Mouse (Mus musculus) activated CD4-positive, CD25-positive, alpha-beta regulatory T cell, adult 4 months (primary cell): ENCODE data around the gene Tent4b. TPM values are rescaled to one million over a fixed set of nuclear protein-coding genes. Genes with fewer than 3 reads are reported as not detected.

Experiments used
- ATAC-seq: one replicate; pipeline ENCODE4 v1.8.0; 2017
- polyA plus RNA-seq, 2 experiments: library from polyadenylated mRNA; unstranded; fragments of 100-300 nt; shearing (Covaris generic); gene quantifications; one replicate each; pipeline ENCODE4 v1.2.1; 2017

Gene Tent4b
- polyA plus RNA-seq, 2 experiments from 2014 or later = 9.5 to 10.6 TPM

GRCm38 (mm10) chr8:88280904-88281303 is 81.9 kb downstream of the Tent4b start:
- ATAC-seq = no peak

- no peak for ATAC-seq
Observed at GRCm38 (mm10) chr8:88282684-88283083, 83.7 kb downstream of the Tent4b start.

GRCm38 (mm10) chr8:88283243-88284115 is 84.5 kb downstream of the Tent4b start:
- no peak for ATAC-seq

GRCm38 (mm10) chr8:88284738-88285137 is 85.7 kb downstream of the Tent4b start:
- no peak for ATAC-seq

GRCm38 (mm10) chr8:88285469-88286356 is 86.7 kb downstream of the Tent4b start:
- no peak for ATAC-seq

GRCm38 (mm10) chr8:88286421-88286960 is 87.5 kb downstream of the Tent4b start:
- no peak for ATAC-seq

- peak; percentile 73 for ATAC-seq
Observed at GRCm38 (mm10) chr8:88288622-88289242, 89.7 kb downstream of the Tent4b start.

- no peak for ATAC-seq
Observed at GRCm38 (mm10) chr8:88289901-88290300, 90.9 kb downstream of the Tent4b start.

- peak; percentile 48 for ATAC-seq
Observed at GRCm38 (mm10) chr8:88290326-88291304, 91.6 kb downstream of the Tent4b start.

GRCm38 (mm10) chr8:88291305-88291690 is 92.3 kb downstream of the Tent4b start:
- no peak for ATAC-seq

- ATAC-seq = no peak
Observed at GRCm38 (mm10) chr8:88292926-88293325, 93.9 kb downstream of the Tent4b start.

GRCm38 (mm10) chr8:88293590-88294356 is 94.8 kb downstream of the Tent4b start:
- ATAC-seq = peak; percentile 36

- no peak for ATAC-seq
Observed at GRCm38 (mm10) chr8:88294977-88295376, 96.0 kb downstream of the Tent4b start.

GRCm38 (mm10) chr8:88297976-88298732 is 99.1 kb downstream of the Tent4b start:
- peak; percentile 53 for ATAC-seq

- ATAC-seq = no peak
Observed at GRCm38 (mm10) chr8:88298733-88299103, 99.7 kb downstream of the Tent4b start.

- ATAC-seq = no peak
Observed at GRCm38 (mm10) chr8:88299907-88300603, 101.0 kb downstream of the Tent4b start.

- no peak for ATAC-seq
Observed at GRCm38 (mm10) chr8:88301589-88302437, 102.8 kb downstream of the Tent4b start.

- ATAC-seq = peak; percentile 96
Observed at GRCm38 (mm10) chr8:88305814-88306213, 106.8 kb downstream of the Tent4b start.
